Mouse (Mus musculus) hindbrain, embryonic 16.5 days (tissue): Measurements from ENCODE around the gene 3110082I17Rik. TPM values are rescaled to one million over a fixed set of nuclear protein-coding genes. Genes with fewer than 3 reads are reported as not detected.

Experiments used
- ATAC-seq: fragments of 200-750 bp; cut with Nextera tagmentation; 2 replicates; pipeline ENCODE4 v1.8.0; 2017; ENCODE audit warnings: moderate TSS enrichment, moderate library complexity
- H3K27ac ChIP-seq: fragments of 300-500 bp; sonication (generic); 2 replicates; pipeline ENCODE4 v1.5.1; 2014; ENCODE audit warnings: low read depth, mild to moderate bottlenecking, control low read depth, low read length, moderate library complexity
- H3K27me3 ChIP-seq: fragments of 300-500 bp; sonication (generic); replicated peaks from 2 replicates; pipeline ENCODE4 v1.6.1; 2014; ENCODE audit warnings: low read length; ENCODE audit not compliant: control insufficient read depth, insufficient read depth
- H3K36me3 ChIP-seq: fragments of 300-500 bp; sonication (generic); 2 replicates; pipeline ENCODE4 v1.6.1; 2014; ENCODE audit warnings: mild to moderate bottlenecking, low read length, moderate library complexity, mixed read lengths; ENCODE audit not compliant: control insufficient read depth, insufficient read depth
- H3K4me1 ChIP-seq: fragments of 300-500 bp; sonication (generic); 2 replicates; pipeline ENCODE4 v1.6.1; 2014; ENCODE audit warnings: low read depth, low read length; ENCODE audit not compliant: control insufficient read depth, insufficient read depth
- H3K4me2 ChIP-seq: fragments of 300-500 bp; sonication (generic); 2 replicates; pipeline ENCODE4 v1.6.1; 2014; ENCODE audit warnings: mild to moderate bottlenecking, low read length, control low read depth, moderate library complexity
- H3K4me3 ChIP-seq: fragments of 300-500 bp; sonication (generic); 2 replicates; pipeline ENCODE4 v1.5.1; 2014; ENCODE audit warnings: mild to moderate bottlenecking, low read length, control low read depth, moderate library complexity
- H3K9ac ChIP-seq: fragments of 300-500 bp; sonication (generic); 2 replicates; pipeline ENCODE4 v1.6.1; 2014; ENCODE audit warnings: low read depth, mild to moderate bottlenecking, control low read depth, low read length, moderate library complexity
- H3K9me3 ChIP-seq: fragments of 300-500 bp; sonication (generic); 2 replicates; pipeline ENCODE4 v1.6.1; 2014; ENCODE audit warnings: mild to moderate bottlenecking, low read length, moderate library complexity; ENCODE audit not compliant: control insufficient read depth
- WGBS: fragments of 180-500 bp; shearing (Covaris S2); extraction: QIAGEN DNeasy Blood & Tissue Kit; methylation state at CpG from one replicate; pipeline ENCODE4 v1.1.7; 2014; 5-methylcytosine and 5-hydroxymethylcytosine counted together
- polyA plus RNA-seq: library from polyadenylated mRNA; unstranded; fragments of >200 nt; fragmentation: Nextera tagmentation; extraction: Ambion mirVana; gene quantifications from 2 replicates; pipeline ENCODE4 v1.2.1, GENCODE M21; 2015

Gene 3110082I17Rik
- polyA plus RNA-seq, 1 experiment from 2014 or later = 20.3 TPM

DNA sequence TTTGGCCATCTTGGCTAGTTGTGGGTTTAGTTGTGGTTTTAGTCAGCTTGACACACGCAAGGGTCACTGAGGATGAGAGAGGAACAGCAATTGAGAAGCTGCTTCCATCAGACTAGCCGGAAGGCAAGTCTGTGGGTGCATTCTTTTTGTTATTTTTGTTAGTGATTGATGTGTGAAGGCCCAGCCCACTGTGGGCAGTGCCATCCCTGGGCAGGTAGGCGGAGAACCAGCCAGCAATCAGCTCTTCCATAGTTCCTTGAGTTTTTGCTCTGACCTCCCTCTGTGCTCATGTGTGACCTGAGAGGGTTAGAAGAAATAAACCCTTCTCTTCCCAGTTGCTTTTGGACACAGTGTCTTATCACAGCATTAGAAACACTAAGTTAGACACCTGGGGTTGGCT, 87.2 kb downstream of the 3110082I17Rik start:
- peaks cover 18% of the 10 kb centered on the region for H3K4me1 ChIP-seq
- no peak for ATAC-seq

DNA sequence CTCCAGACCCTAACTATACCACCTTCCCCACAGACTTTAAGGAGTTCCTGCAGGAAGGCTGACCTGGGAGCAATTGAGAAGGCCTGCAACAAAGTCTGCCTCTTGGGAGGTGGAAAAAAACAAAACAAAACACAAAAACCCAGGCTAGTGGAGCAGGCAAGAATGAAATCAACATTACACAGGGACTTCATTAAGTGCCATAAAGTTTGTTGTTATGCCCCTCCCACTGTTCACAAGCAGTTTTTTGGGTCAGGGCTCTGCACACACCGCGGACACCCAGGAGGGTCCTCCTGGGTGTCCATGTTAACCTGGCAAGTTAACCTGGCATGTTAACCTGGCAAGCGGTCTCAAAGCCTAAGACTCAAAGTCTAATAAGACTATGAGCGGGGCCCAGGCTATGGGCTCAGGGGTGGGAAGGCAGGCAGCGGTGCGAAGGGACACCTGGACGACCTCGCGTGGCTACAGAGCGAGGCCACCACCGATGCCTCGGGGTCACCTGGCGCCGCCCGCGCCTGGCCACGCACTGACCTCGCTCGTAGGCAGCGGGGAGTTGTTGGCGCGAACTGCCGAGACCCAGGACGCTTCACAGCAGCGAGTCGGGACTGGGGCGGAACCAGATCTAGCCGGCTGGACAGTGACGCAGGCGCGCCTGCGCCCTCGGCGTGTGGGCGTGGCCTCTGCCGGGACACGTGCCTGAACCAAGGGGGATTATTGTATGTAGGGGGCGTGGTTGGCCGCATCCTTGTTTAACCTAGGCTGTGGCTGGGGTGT, 88.5 kb downstream of the 3110082I17Rik start:
- peak overlapping the region; percentile 89 for H3K4me2 ChIP-seq
- peak overlapping the region; percentile 86 for H3K27ac ChIP-seq
- no peaks in the 10 kb centered on the region for H3K27me3 ChIP-seq
- ATAC-seq = peak; percentile 95
- peak overlapping the region; percentile 95 for H3K9ac ChIP-seq
- peak overlapping the region; percentile 72 for H3K4me3 ChIP-seq
- no peaks in the 10 kb centered on the region for H3K36me3 ChIP-seq
- 3% methylated on average over 35 of the region's 39 CpGs for WGBS
- H3K9me3 ChIP-seq = no peaks in the 10 kb centered on the region
- H3K4me1 ChIP-seq = peaks cover 18% of the 10 kb centered on the region

More for the DNA sequence above, 87.2 kb downstream of the 3110082I17Rik start:
- WGBS = 89% methylated on average over 3 of the region's 3 CpGs
- no peak overlapping the region for H3K27ac ChIP-seq
- no peaks in the 10 kb centered on the region for H3K36me3 ChIP-seq
- no peaks in the 10 kb centered on the region for H3K9me3 ChIP-seq
- no peaks in the 10 kb centered on the region for H3K27me3 ChIP-seq
- no peak overlapping the region for H3K9ac ChIP-seq
- no peak overlapping the region for H3K4me2 ChIP-seq
- H3K4me3 ChIP-seq = no peak overlapping the region

DNA sequence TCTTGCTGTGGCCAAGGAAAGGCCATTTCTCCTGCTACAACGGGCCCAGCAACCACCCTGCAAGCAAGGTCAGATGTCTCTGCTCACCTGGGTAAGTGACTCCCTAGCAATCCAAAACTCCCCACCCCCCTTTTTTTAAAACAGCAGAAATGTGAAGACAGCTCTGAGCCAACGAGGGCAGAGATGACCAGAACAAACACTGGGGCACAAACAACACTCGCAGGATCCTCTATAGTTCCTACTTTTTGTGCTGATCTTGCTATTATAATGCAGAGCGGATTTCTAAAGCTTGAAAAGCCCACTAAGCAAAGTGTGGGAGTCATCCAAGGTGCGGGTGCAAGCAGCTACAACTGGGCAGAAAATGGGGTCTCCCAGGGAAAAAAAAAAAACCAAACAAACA, 89.2 kb downstream of the 3110082I17Rik start:
- Histone ChIP-seq H3K36me3 (no peaks in the 10 kb centered on the region), H3K9me3 (no peaks in the 10 kb centered on the region), H3K27me3 (no peaks in the 10 kb centered on the region), H3K4me2 (peak overlapping the region; percentile 89), H3K4me3 (no peak overlapping the region; the same call in 1 of the 2 replicates), H3K4me1 (peaks cover 18% of the 10 kb centered on the region), H3K9ac (peak overlapping the region; percentile 1), H3K27ac (no peak overlapping the region)
- WGBS = 53% methylated on average over 5 of the region's 5 CpGs
- ATAC-seq = no peak

DNA sequence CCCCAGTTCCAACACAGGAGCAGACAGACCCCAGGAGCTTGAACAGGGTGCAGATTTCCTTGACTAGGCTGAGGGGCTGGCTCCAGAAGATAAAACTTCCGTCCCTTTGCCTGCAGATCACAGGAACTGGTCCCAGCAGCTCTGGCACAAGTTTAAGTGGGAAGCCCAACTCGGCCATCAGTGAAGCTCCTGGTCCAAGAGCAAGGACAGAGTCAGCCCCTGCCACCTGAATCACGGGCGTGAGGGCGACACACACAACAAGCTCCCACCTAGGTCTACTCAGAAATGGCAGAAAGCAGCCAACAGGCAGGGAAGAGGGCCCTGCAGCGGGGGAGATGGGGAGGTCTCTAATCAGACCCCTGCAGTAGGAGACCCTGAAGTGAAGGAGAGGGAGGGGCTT, 90.0 kb downstream of the 3110082I17Rik start:
- Histone ChIP-seq H3K4me3 (no peak overlapping the region), H3K9me3 (no peaks in the 10 kb centered on the region), H3K4me2 (no peak overlapping the region), H3K27me3 (no peaks in the 10 kb centered on the region), H3K4me1 (peaks cover 18% of the 10 kb centered on the region), H3K9ac (peak overlapping the region; percentile 43), H3K36me3 (no peaks in the 10 kb centered on the region), H3K27ac (no peak overlapping the region)
- ATAC-seq = no peak
- 89% methylated on average over 6 of the region's 6 CpGs for WGBS

DNA sequence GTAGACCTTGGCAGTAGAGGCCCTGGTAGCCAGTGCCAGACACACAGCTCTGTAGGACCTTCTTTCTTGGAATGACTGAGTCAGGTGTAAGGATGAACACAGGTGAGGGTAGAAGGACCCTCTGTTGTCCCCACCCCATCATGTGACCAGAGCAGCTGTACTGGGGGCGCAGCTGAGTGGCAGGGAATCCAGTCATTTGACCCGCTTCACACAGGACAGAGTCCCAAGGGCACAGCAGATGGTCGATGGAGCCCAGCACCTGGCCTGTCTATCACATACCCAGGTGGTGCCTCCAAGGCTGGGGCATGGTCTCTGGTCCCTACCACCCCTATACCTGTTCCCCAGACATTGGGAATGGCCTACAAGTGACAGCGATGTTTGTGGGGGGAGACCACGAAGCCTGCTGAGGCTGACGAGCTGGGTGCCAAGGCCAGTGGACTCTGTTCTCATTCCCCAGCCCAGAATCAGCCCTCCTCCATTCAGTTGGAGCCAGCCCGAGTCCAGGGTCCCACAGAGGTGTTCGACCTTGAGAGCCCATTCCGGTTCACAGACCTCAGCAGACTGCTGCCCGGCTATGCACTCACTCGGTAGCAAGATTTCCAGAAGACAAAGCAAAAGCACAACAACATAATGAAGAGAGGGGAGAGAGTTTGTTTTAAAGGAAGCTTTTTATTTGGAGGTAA, 91.5 kb downstream of the 3110082I17Rik start:
- no peaks in the 10 kb centered on the region for H3K36me3 ChIP-seq
- H3K4me1 ChIP-seq = peaks cover 29% of the 10 kb centered on the region
- ATAC-seq = no peak
- no peak overlapping the region for H3K4me2 ChIP-seq
- no peaks in the 10 kb centered on the region for H3K27me3 ChIP-seq
- H3K9me3 ChIP-seq = no peaks in the 10 kb centered on the region
- H3K9ac ChIP-seq = no peak overlapping the region
- 81% methylated on average over 11 of the region's 11 CpGs for WGBS
- no peak overlapping the region for H3K4me3 ChIP-seq
- H3K27ac ChIP-seq = no peak overlapping the region

DNA sequence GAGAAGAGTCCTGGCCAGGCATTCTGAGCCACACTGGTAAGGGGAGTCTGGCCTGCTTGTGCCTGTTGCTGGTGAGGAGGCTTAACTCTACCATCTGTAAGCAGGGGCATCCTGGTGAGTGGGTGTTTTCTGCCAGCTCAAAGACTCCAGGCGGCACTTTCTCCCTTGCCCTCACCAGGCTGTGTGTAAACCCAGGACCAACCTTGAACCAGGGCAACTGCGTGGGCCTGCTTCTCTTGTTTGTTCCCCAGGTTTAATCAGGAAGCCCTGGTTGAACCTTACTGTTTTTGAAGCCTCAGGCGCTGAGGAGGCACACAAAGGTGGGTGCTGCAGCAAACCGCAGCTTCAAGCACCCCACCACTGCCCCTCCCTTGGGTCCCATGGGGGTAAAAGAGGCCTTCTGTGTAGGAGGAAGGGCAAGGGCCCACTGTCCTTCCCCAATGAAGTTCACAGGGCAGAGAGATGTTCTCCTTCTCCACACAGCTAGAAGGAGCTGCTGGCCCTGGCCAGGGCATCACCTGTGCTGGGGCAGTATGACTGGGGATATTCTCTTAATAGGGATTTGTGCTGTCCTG, 92.4 kb downstream of the 3110082I17Rik start:
- no peaks in the 10 kb centered on the region for H3K9me3 ChIP-seq
- H3K27me3 ChIP-seq = no peaks in the 10 kb centered on the region
- H3K4me2 ChIP-seq = no peak overlapping the region
- 93% methylated on average over 4 of the region's 4 CpGs for WGBS
- H3K27ac ChIP-seq = no peak overlapping the region
- H3K36me3 ChIP-seq = 0 out of 2 replicates have a peak, but pooled peaks cover 1% of the 10 kb centered on the region
- no peak overlapping the region for H3K4me3 ChIP-seq
- H3K4me1 ChIP-seq = peaks cover 29% of the 10 kb centered on the region
- no peak overlapping the region for H3K9ac ChIP-seq
- ATAC-seq = no peak

DNA sequence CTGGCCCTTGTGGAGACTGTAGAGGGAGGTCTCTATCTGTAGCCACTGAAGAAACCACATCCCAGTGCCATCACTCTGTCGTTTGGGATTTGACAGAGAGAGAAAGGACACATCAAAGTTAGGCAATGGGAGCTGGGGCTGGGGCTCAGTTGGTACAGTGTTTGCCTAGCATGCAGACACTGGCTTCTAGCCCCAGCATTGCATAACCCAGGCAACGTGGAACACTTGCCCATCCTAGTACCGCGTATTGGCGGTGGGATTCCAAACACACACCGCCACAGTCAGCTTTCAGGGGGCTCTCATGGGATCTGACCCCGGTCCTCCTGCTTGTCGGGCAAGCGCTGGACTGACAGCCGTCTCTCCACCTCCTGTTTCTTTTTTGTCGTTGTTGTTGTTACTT, 93.8 kb downstream of the 3110082I17Rik start:
- no peak for ATAC-seq

DNA sequence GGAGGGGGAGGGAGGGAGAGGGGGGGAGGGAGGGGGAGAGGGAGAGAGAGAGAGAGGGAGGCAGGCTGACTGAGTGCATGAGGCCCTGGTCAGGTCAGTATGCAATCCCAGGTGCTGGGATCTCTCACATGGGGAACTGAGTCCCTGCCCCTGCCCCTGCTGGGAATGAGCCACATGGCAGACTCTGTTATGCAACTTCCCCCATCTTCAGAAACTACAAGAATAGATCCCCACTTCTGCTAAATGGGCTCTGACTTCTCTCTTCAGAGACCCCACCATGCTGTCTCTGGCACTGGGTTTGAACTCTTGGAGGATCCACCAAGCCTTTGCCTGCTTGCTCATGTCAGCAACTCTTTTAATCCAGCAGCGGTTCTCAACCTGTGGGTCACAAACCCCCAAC, 94.5 kb downstream of the 3110082I17Rik start:
- no peak for ATAC-seq
- Histone ChIP-seq H3K4me1 (peaks cover 13% of the 10 kb centered on the region), H3K27me3 (no peaks in the 10 kb centered on the region), H3K27ac (no peak overlapping the region), H3K9ac (no peak overlapping the region), H3K9me3 (no peaks in the 10 kb centered on the region), H3K4me2 (no peak overlapping the region), H3K4me3 (no peak overlapping the region), H3K36me3 (0 out of 2 replicates have a peak, but pooled peaks cover 2% of the 10 kb centered on the region)
- 76% methylated on average over 1 of the region's 1 CpGs for WGBS

More for the DNA sequence above, 93.8 kb downstream of the 3110082I17Rik start:
- peaks cover 20% of the 10 kb centered on the region for H3K4me1 ChIP-seq
- no peak overlapping the region for H3K4me2 ChIP-seq
- no peak overlapping the region for H3K27ac ChIP-seq
- H3K9me3 ChIP-seq = no peaks in the 10 kb centered on the region
- no peaks in the 10 kb centered on the region for H3K27me3 ChIP-seq
- H3K9ac ChIP-seq = no peak overlapping the region
- H3K4me3 ChIP-seq = no peak overlapping the region
- WGBS = 75% methylated on average over 11 of the region's 11 CpGs
- H3K36me3 ChIP-seq = 0 out of 2 replicates have a peak, but pooled peaks cover 2% of the 10 kb centered on the region
